Mouse (Mus musculus): ENCODE results near the gene Olfr1162. TPM values are rescaled to one million over a fixed set of nuclear protein-coding genes. Genes with fewer than 3 reads are reported as not detected.
"Not testable (repeated sequence)": the region's sequence is repeated elsewhere in the genome, so short reads cannot be mapped to it uniquely, and the experiment has no call there.

Gene Olfr1162
- not detected in 2 replicates for total RNA-seq (2014; fragmentation: Nextera tagmentation)
- not detected in 2 replicates for total RNA-seq (2017)

GRCm38 (mm10) chr2:88051029-88051428 lies at the start of gene Olfr1162:
TSS of gene Olfr1162 (minus strand) at chr2:88051129.
- no peak for ATAC-seq (replicated peaks; ENCODE audit: poor library complexity, severe bottlenecking)

GRCm38 (mm10) chr2:88093866-88094265 lies 42.9 kb upstream of the Olfr1162 start, which contains the start of gene Olfr1164:
TSS of gene Olfr1164 (minus strand) at chr2:88093966.
- ATAC-seq (replicated peaks; ENCODE audit: poor library complexity, severe bottlenecking): no peak

GRCm38 (mm10) chr2:88071730-88072129 lies 20.8 kb upstream of the Olfr1162 start, which contains the start of gene Olfr1163:
TSS of gene Olfr1163 (minus strand) at chr2:88071830.
- ATAC-seq (replicated peaks; ENCODE audit: poor library complexity, severe bottlenecking): no peak

- ATAC-seq (replicated peaks; ENCODE audit: poor library complexity, severe bottlenecking): no peak
Measured at GRCm38 (mm10) chr2:88063587-88063986, 12.7 kb upstream of the Olfr1162 start.

- ATAC-seq (replicated peaks; ENCODE audit: poor library complexity, severe bottlenecking): no peak
Measured at GRCm38 (mm10) chr2:88037599-88037998, 13.3 kb downstream of the Olfr1162 start, which contains the start of gene Olfr73. TSS of gene Olfr73 (minus strand) at chr2:88037699.

GRCm38 (mm10) chr2:88022474-88022873 lies 28.5 kb downstream of the Olfr1162 start, which contains the start of gene Olfr1161:
TSS of gene Olfr1161 (plus strand) at chr2:88022774.
- not testable (repeated sequence) for ATAC-seq (replicated peaks; ENCODE audit: poor library complexity, severe bottlenecking)

- no peak for ATAC-seq (replicated peaks; ENCODE audit: poor library complexity, severe bottlenecking)
Measured at GRCm38 (mm10) chr2:88007515-88008318, 43.2 kb downstream of the Olfr1162 start, which contains the start of gene Olfr1160. TSS of gene Olfr1160 (minus strand) at chr2:88008268.

Other genes with a start within 250 kb of the Olfr1162 start
- not detected in 2 replicates for gene Olfr1145, start 241.3 kb downstream of the Olfr1162 start, total RNA-seq (2014; fragmentation: Nextera tagmentation)
- gene Olfr1145, start 241.3 kb downstream of the Olfr1162 start, total RNA-seq (2017): not detected in 2 replicates
- not detected in 2 replicates for gene Olfr1148, start 220.6 kb downstream of the Olfr1162 start, total RNA-seq (2014; fragmentation: Nextera tagmentation)
- not detected in 2 replicates for gene Olfr1148, start 220.6 kb downstream of the Olfr1162 start, total RNA-seq (2017)
- not detected in 2 replicates for gene Olfr1150-ps1, start 207.1 kb downstream of the Olfr1162 start, total RNA-seq (2014; fragmentation: Nextera tagmentation)
- gene Olfr1150-ps1, start 207.1 kb downstream of the Olfr1162 start, total RNA-seq (2017): not detected in 2 replicates
- gene Olfr1151, start 195.3 kb downstream of the Olfr1162 start, total RNA-seq (2014; fragmentation: Nextera tagmentation): not detected in 2 replicates
- gene Olfr1151, start 195.3 kb downstream of the Olfr1162 start, total RNA-seq (2017): not detected in 2 replicates
- gene Olfr1152, start 184.6 kb downstream of the Olfr1162 start, total RNA-seq (2014; fragmentation: Nextera tagmentation): not detected in 2 replicates
- gene Olfr1152, start 184.6 kb downstream of the Olfr1162 start, total RNA-seq (2017): not detected in 2 replicates
- not detected in 2 replicates for gene Olfr1153, start 156.2 kb downstream of the Olfr1162 start, total RNA-seq (2014; fragmentation: Nextera tagmentation)
- not detected in 2 replicates for gene Olfr1153, start 156.2 kb downstream of the Olfr1162 start, total RNA-seq (2017)
- not detected in 2 replicates for gene Olfr1154, start 146.0 kb downstream of the Olfr1162 start, total RNA-seq (2014; fragmentation: Nextera tagmentation)
- gene Olfr1154, start 146.0 kb downstream of the Olfr1162 start, total RNA-seq (2017): not detected in 2 replicates
- gene Olfr1155, start 106.0 kb downstream of the Olfr1162 start, total RNA-seq (2014; fragmentation: Nextera tagmentation): not detected in 2 replicates
- not detected in 2 replicates for gene Olfr1155, start 106.0 kb downstream of the Olfr1162 start, total RNA-seq (2017)
- not detected in 2 replicates for gene Olfr1156, start 98.0 kb downstream of the Olfr1162 start, total RNA-seq (2014; fragmentation: Nextera tagmentation)
- gene Olfr1156, start 98.0 kb downstream of the Olfr1162 start, total RNA-seq (2017): not detected in 2 replicates
- gene Olfr1157, start 82.8 kb downstream of the Olfr1162 start, total RNA-seq (2014; fragmentation: Nextera tagmentation): not detected in 2 replicates
- gene Olfr1157, start 82.8 kb downstream of the Olfr1162 start, total RNA-seq (2017): not detected in 2 replicates
- gene Olfr74, start 76.5 kb downstream of the Olfr1162 start, total RNA-seq (2014; fragmentation: Nextera tagmentation): not detected in 2 replicates
- gene Olfr74, start 76.5 kb downstream of the Olfr1162 start, total RNA-seq (2017): not detected in 2 replicates
- not detected in 2 replicates for gene Olfr1158, start 61.0 kb downstream of the Olfr1162 start, total RNA-seq (2014; fragmentation: Nextera tagmentation)
- gene Olfr1158, start 61.0 kb downstream of the Olfr1162 start, total RNA-seq (2017): not detected in 2 replicates
- not detected in 2 replicates for gene Olfr1160, start 42.9 kb downstream of the Olfr1162 start, total RNA-seq (2014; fragmentation: Nextera tagmentation)
- not detected in 2 replicates for gene Olfr1160, start 42.9 kb downstream of the Olfr1162 start, total RNA-seq (2017)
- not detected in 2 replicates for gene Olfr1161, start 28.4 kb downstream of the Olfr1162 start, total RNA-seq (2014; fragmentation: Nextera tagmentation)
- not detected in 2 replicates for gene Olfr1161, start 28.4 kb downstream of the Olfr1162 start, total RNA-seq (2017)
- not detected in 2 replicates for gene Olfr73, start 13.4 kb downstream of the Olfr1162 start, total RNA-seq (2014; fragmentation: Nextera tagmentation)
- not detected in 2 replicates for gene Olfr73, start 13.4 kb downstream of the Olfr1162 start, total RNA-seq (2017)
- not detected in 2 replicates for gene Olfr1163, start 20.7 kb upstream of the Olfr1162 start, total RNA-seq (2014; fragmentation: Nextera tagmentation)
- gene Olfr1163, start 20.7 kb upstream of the Olfr1162 start, total RNA-seq (2017): not detected in 2 replicates
- gene Olfr1164, start 42.8 kb upstream of the Olfr1162 start, total RNA-seq (2014; fragmentation: Nextera tagmentation): not detected in 2 replicates
- gene Olfr1164, start 42.8 kb upstream of the Olfr1162 start, total RNA-seq (2017): not detected in 2 replicates
- not detected in 2 replicates for gene Olfr1166, start 77.1 kb upstream of the Olfr1162 start, total RNA-seq (2014; fragmentation: Nextera tagmentation)
- gene Olfr1166, start 77.1 kb upstream of the Olfr1162 start, total RNA-seq (2017): not detected in 2 replicates
- gene Olfr1167, start 104.1 kb upstream of the Olfr1162 start, total RNA-seq (2014; fragmentation: Nextera tagmentation): not detected in 2 replicates
- gene Olfr1167, start 104.1 kb upstream of the Olfr1162 start, total RNA-seq (2017): not detected in 2 replicates
- gene Olfr1168, start 130.8 kb upstream of the Olfr1162 start, total RNA-seq (2014; fragmentation: Nextera tagmentation): not detected in 2 replicates
- gene Olfr1168, start 130.8 kb upstream of the Olfr1162 start, total RNA-seq (2017): not detected in 2 replicates
- gene Olfr1170, start 177.2 kb upstream of the Olfr1162 start, total RNA-seq (2014; fragmentation: Nextera tagmentation): not detected in 2 replicates
- not detected in 2 replicates for gene Olfr1170, start 177.2 kb upstream of the Olfr1162 start, total RNA-seq (2017)
- not detected in 2 replicates for gene Olfr1173, start 228.7 kb upstream of the Olfr1162 start, total RNA-seq (2014; fragmentation: Nextera tagmentation)
- not detected in 2 replicates for gene Olfr1173, start 228.7 kb upstream of the Olfr1162 start, total RNA-seq (2017)